Mouse (Mus musculus): ENCODE results near the gene Xrcc1.

Gene Xrcc1

GRCm38 (mm10) chr7:24564607-24565265 lies 18.6 kb downstream of the Xrcc1 start:
- DNase-seq (ENCODE audit: low read depth, low spot score), result peak; percentile 87

- DNase-seq (ENCODE audit: low read depth, low spot score), result no peak
These were observed 19.5 kb downstream of the Xrcc1 start for GRCm38 (mm10) chr7:24565627-24566026.

DNA sequence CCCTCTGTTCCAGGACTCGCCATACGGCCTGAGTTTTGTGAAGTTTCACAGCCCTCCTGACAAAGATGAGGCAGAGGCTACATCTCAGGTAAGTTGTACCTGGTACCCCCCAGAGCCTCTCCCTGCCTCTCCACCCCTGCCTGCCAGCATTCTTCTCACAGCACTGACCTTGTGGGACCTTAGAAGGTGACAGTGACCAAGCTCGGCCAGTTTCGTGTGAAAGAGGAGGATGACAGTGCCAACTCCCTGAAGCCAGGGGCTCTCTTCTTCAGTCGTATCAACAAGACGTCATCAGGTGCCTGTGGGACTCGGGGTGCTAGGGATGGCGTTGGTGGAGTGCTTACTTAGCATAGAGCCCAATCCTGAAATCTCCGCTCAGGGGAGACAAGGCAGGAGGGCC lies 20.1 kb downstream of the Xrcc1 start:
- no peak for DNase-seq (ENCODE audit: low read depth, low spot score)

- DNase-seq (ENCODE audit: low read depth, low spot score), result no peak
These were observed 22.4 kb downstream of the Xrcc1 start for GRCm38 (mm10) chr7:24568512-24568911.

GRCm38 (mm10) chr7:24571071-24571470 lies 25.0 kb downstream of the Xrcc1 start:
- DNase-seq (ENCODE audit: low read depth, low spot score), result no peak

DNA sequence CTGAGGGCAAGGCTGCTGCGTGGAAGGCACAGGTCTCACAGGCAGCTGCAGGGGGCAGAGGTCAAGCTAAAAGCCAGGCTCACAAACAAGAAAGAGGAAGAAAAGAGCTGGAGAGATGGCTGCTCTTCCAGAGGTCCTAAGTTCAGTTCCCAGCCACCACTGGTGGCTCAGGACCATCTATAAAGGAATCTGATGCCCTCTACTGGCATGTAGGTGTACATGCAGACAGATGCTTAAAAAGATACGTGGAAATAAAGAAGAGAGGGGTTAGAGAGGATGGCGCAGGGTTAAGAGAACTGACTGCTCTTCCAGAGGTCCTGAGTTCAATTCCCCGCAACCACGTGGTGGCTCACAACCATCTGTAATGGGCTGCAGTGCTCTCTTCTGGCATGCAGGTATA lies 26.4 kb downstream of the Xrcc1 start:
- DNase-seq (ENCODE audit: low read depth, low spot score), result peak; percentile 28

GRCm38 (mm10) chr7:24574224-24574796 lies 28.2 kb downstream of the Xrcc1 start:
- DNase-seq (ENCODE audit: low read depth, low spot score), result no peak

DNA sequence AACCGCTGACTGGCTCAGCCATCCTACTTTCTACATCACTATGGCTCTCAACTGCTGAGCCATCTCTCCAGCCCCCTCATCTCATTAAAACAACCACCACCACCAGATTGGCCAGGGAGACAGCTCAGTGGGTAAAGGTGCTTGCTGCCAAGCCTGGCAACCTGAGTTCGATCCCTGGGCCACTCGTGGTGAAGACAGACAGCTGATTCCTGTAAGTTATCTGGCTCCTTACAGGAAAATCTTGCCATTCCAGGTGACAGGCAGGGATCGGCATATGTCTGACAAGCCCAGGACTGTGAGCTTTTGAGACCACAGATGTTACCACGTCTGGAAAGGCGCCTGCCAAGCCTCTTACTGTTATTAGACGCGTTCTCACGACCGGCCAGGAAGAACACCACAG lies 31.7 kb downstream of the Xrcc1 start:
- no peak for DNase-seq (ENCODE audit: low read depth, low spot score)

DNA sequence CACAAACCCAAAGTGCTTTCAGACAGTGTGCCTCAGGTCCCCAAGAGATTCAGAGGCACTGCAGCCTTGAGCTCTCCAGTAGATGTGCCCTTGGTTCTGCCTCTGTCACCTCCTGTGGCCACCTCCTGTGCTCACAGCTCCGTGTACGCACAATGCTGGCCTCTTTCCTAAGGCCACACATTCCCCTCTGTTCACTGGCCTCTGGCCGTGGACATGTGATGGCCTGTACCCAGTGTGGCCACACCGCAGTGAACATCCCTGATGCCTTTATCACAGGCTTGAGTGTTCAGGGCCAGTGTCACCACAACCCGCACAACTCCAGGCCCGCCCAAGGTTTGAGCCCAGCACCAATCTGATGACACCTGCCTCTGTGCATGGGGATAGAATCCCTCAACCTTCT lies 38.8 kb downstream of the Xrcc1 start:
- DNase-seq (ENCODE audit: low read depth, low spot score), result no peak

DNA sequence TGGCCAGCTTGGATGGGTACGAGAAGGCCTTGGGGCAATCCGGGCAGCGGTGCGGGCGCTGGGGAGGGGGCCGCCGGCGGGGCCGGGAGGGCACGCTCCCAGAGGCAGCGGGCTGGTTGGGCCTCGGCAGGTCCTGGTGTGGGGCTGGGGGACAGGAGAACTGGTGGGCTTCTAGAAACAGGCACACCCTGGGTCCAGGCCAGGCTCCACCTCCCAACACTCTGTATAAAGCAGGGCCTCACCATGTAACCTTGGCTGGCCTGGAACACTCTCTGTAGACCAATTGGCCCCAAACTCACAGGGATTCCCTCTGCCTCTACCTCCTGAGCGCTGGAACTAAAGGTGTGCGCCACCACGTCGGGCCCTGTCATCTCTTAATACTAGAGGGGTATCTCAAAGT lies 39.9 kb downstream of the Xrcc1 start:
- no peak for DNase-seq (ENCODE audit: low read depth, low spot score)

DNA sequence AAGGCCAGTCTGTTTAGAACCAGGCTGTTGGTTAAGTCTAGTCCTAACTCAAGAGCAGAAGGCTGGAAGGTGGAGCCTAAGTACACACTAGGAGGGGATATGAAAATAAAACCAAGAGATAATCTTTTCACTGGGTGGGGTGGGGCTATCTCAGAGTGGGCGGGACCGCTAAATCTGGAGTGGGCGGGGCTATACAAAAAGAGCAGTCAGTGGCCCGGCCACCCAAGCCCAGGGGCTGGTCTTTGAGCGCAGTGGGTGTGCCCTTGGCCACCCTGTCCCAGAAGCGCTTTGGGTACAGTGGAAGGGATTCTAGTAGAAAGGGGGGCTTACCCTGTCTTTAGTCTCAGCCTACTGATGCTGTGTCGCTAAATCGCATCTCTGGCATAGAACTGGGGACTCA lies 40.7 kb downstream of the Xrcc1 start:
- no peak for DNase-seq (ENCODE audit: low read depth, low spot score)

- DNase-seq (ENCODE audit: low read depth, low spot score), result peak; percentile 48
These were observed 41.4 kb downstream of the Xrcc1 start, which contains the start of the genes Ethe1 and Zfp575 for GRCm38 (mm10) chr7:24587330-24588105. Gene Ethe1, plus strand, starts transcription at chr7:24587543. Gene Zfp575, minus strand, starts transcription at chr7:24587641.

DNA sequence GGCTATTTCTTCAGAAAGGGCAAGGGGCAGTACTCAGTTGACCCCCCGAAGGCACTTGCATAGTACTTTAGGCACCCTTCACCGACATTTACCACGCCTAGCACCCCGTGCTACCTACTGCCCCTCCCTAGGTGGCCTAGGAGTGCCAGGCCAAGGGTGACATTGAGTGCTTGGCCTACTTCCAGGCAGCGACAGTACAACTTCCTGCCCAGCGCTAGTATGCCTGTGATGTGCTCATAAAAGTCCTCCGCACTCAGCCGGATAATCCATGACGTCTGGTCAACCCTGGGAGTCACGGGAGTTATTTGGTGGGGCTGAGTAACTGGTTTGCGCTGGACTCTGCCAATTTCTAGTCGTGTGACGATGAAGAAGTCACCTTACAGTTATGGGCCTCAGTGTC lies 42.2 kb downstream of the Xrcc1 start:
- DNase-seq (ENCODE audit: low read depth, low spot score), result no peak

DNA sequence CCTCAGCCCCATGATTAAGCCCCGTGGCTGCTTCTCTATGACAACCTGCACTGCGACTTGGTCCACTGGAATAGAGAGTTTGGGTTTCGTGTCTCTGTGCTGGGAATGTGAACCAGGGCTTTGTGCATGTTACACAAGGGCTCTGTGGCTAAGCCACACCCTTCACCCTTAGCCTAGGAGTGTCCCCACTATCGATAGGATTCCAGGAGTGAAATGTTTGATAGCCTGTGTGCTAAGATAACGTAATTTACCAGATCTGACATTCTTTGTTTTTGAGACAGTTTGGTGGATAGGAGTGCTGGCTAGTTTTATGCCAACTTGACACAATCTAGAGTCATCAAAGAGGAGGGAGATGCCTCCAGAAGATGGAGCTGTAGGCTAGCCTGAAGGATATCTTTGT lies 45.6 kb downstream of the Xrcc1 start:
- no peak for DNase-seq (ENCODE audit: low read depth, low spot score)

DNA sequence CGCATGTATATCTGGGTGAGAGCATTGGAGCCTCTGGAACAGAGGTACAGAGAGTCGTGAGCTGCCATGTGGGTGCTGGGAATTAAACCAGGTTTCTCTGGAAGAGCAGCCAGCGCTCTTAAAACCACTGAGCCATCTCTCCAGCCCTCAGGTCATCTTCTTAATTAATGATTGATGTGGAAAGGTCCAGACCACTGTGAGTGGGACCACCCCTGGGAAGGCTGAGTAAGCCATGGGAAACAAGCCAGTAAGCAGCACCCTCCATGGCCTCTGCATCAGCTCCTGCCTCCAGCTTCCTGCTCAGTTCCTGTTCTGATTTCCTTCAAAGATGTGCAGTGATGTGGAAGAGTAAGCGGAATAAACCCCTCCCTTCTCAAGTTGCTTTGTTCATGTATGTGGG lies 46.1 kb downstream of the Xrcc1 start:
- no peak for DNase-seq (ENCODE audit: low read depth, low spot score)

GRCm38 (mm10) chr7:24592781-24593180 lies 46.7 kb downstream of the Xrcc1 start:
- no peak for DNase-seq (ENCODE audit: low read depth, low spot score)

DNA sequence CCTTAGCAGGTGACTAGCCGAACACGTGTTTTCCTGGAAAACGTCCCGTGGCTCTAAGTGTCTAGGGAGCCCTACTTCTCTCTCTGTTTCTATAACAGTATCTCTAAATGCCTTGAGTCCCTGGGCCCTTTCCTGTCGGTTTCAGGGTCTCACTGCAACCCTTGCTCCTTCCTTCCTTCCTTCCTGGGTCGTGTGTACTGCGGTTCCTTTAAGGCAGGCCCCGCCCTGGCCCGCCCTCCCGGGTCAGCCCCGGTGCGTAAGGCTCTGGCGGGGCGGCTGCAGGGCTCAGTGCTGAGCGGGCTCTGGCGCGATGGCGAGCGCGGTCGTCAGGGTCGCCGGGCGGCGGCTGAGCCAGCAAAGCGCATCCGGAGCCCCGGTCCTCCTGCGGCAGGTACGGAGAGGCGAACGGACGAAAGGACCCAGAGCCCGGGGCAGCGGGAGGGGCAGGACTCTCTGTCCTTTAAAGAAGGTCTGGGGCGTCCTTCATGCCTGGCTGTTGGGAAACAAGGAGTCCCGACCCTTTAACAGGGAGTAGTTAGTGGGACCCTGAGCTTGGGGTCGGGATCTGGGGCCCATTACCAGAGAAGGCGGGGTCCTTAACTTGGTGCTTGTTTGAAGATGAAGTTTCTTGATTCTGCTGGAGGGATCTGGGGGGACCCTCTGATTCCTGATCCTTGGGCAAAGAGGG lies 47.7 kb downstream of the Xrcc1 start:
- peak; percentile 83 for DNase-seq (ENCODE audit: low read depth, low spot score)

DNA sequence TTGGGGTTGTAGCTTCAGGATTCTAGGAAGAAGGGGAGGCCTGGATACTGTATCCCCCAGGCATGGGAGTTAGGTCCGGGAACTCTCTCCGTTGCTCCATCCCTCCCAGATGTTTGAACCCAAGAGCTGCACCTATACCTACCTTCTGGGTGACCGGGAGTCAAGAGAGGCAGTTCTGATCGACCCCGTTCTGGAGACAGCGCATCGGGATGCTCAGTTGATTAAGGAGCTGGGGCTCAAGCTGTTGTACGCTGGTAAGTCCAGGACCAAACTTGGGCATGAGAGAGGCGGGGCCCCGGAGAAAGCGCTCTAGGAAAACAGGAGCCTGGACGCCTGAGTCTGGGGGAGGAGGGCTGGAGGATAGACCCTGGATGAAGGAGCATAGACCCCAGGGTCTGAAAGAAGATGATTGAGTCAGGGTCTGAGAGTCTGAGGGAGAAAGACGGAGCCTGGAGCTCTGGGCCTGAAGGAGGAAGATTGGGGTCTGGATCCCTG lies 48.3 kb downstream of the Xrcc1 start:
- no peak for DNase-seq (ENCODE audit: low read depth, low spot score)

- DNase-seq (ENCODE audit: low read depth, low spot score), result no peak
These were observed 49.4 kb downstream of the Xrcc1 start for GRCm38 (mm10) chr7:24595464-24595863.

DNA sequence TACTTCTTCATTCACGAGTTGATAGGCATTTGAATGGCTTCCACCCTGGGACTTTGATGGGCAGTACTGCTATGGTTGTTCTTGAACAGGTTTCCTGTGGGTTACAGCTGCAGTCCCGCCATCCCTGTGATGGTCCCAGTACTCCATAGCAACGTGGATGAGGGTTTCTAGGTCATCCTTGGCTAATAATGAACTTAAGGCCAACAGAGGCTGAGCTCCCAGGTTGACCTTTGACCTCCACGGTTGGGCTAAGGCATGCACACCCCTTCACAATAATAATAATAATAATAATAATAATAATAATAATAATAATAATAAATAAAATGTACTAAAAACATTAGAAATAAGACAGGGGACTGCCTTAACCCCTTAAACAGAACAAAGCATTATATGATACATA lies 52.0 kb downstream of the Xrcc1 start:
- no peak for DNase-seq (ENCODE audit: low read depth, low spot score)

- DNase-seq (ENCODE audit: low read depth, low spot score), result peak; percentile 44
These were observed 53.4 kb downstream of the Xrcc1 start for GRCm38 (mm10) chr7:24599211-24600067.
